Mouse (Mus musculus): ENCODE results near the gene Pgk1.
A peak's percentile ranks its signal among the peaks of the same experiment; 100 is the strongest.

Gene Pgk1

GRCm38 (mm10) chrX:106219171-106220032 is 32.5 kb downstream of the Pgk1 start:
- DNase-seq = peak; percentile 74

- no peak for DNase-seq
Measured at GRCm38 (mm10) chrX:106221058-106221457, 34.2 kb downstream of the Pgk1 start, which contains the start of gene Taf9b. Taf9b (minus strand) TSS chrX:106221158.

Measured in lung, postnatal 36 days (tissue).